Mouse (Mus musculus) kidney, adult 2 months (tissue): ENCODE measurements at regions not wholly inside any gene's neighbourhood (a gene's known extent, or its start where the extent isn't known, plus 50 kb on each side); places are given as distances from the start of the nearest gene placed in this dataset.

ENCODE experiments used
- CTCF ChIP-seq: fragments of 200-500 bp; conservative IDR thresholded peaks from 2 replicates; pipeline ENCODE4 v1.5.1; 2011; ENCODE audit warnings: low read depth, mild to moderate bottlenecking, control low read depth, low read length, moderate library complexity, mixed read lengths; ENCODE audit not compliant: insufficient read depth, insufficient read length
- POLR2A ChIP-seq: fragments of 200-500 bp; IDR thresholded peaks from one replicate; pipeline ENCODE4 v1.6.1; 2011; ENCODE audit warnings: low read depth, low read length, control low read depth

DNA sequence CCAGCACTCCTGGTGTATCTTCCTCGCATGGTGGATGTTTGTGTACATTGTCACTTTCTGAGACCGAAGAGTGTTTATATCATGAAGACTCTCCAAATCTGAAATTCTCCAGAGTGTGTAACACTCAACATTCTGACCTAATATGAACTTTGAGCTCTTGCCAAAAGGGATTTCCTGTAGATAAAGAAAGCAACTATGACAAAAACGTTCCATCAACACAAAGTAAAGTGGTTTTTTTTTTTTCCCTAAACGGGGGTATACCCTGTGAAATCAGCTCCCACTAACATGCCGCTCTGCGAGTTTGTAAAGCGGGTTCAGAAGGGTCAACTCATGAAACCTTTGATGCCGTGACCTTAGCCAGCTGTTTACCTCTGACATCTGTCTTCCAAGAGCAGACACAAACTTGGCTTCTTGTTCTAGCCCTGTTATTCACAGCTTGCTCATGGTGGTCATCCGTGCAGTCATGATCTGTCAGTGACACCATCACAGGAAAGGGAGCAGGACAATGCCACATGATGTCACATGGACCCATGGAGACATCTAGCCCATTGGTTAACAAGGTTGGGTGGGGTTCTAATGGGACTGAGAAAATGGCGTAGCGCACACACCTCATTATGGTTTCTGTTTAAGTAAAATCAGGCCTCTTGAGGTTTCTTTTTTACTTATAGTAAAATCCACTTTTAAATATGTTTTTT lies 122.9 kb upstream of the Cmc1 start:
- no peak for TF ChIP-seq POLR2A
- TF ChIP-seq CTCF: no peak
